8 mouse cellular contexts compared by ENCODE assay signal in genomic region chr6:119848034-119848695, GRCm38 (mm10). TPM values are rescaled to one million over a fixed set of nuclear protein-coding genes. Genes with fewer than 3 reads are reported as not detected.
DNase-seq lines count a peak whose midpoint lies in the region; ATAC-seq and TF ChIP-seq lines count a peak whose summit lies in the region.

Erc1 (minus strand) TSS chr6:119848167.

- peaks cover 19% of the 10 kb centered on the region for H3K4me1 ChIP-seq in embryonic facial prominence, embryonic 13.5 days
- peaks cover 10% of the 10 kb centered on the region for H3K4me1 ChIP-seq in kidney, adult 2 months (ENCODE audit: control insufficient read depth, insufficient read depth, low read length)
- H3K4me1 ChIP-seq in limb, embryonic 12.5 days (replicated peaks) = peaks cover 18% of the 10 kb centered on the region
- H3K4me1 ChIP-seq in midbrain, embryonic 15.5 days = peaks cover 28% of the 10 kb centered on the region
- H3K4me1 ChIP-seq in spleen, adult 2 months (ENCODE audit: control insufficient read depth, insufficient read depth, insufficient read length) = peaks cover 4% of the 10 kb centered on the region

- DNase-seq in 3134 (ENCODE audit: extremely low read depth, insufficient read length, low spot score) = peak; percentile 96
- DNase-seq in adrenal gland, postnatal 36 days = peak; percentile 98
- peak; percentile 97 to 98 for DNase-seq in heart, adult 18-20 months
- peak; percentile 98 for DNase-seq in kidney, adult 2 months
- DNase-seq in spleen, adult 2 months (ENCODE audit: low read depth in 1 of 2, low spot score in 2 of 2) = peak; percentile 35 to 85

- TF ChIP-seq POLR2A in kidney, adult 2 months (IDR thresholded peaks at IDR 0.05; ENCODE audit: low read depth, low read length) = no peak
- TF ChIP-seq POLR2A in spleen, adult 2 months (IDR thresholded peaks at IDR 0.05; ENCODE audit: low read depth, low read length) = peak; percentile 10; the same call in 1 of the 2 replicates

- under 1% methylated on average over 49 of the region's 73 CpGs for WGBS in embryonic facial prominence, embryonic 13.5 days
- WGBS in kidney, adult 2 months = under 1% methylated on average over 55 of the region's 73 CpGs
- WGBS in limb, embryonic 12.5 days = 0% methylated on average over 56 of the region's 73 CpGs
- WGBS in midbrain, embryonic 15.5 days = under 1% methylated on average over 59 of the region's 73 CpGs
- 0% methylated on average over 50 of the region's 73 CpGs for WGBS in spleen, adult 2 months

- ATAC-seq in embryonic facial prominence, embryonic 13.5 days (ENCODE audit: insufficient number of reproducible peaks, insufficient read depth, low FRiP score, low TSS enrichment, low read depth) = peak; percentile 94
- peak; percentile 90 for ATAC-seq in limb, embryonic 12.5 days (ENCODE audit: insufficient number of reproducible peaks, insufficient read depth, low FRiP score, low TSS enrichment, low read depth)
- ATAC-seq in midbrain, embryonic 15.5 days (replicated peaks) = peak; percentile 96

- H3K4me3 ChIP-seq in embryonic facial prominence, embryonic 13.5 days = peak within 1 kb of the TSS; percentile 82
- H3K4me3 ChIP-seq in kidney, adult 2 months (ENCODE audit: insufficient read depth, low read depth, low read length) = peak within 1 kb of the TSS; percentile 89
- H3K4me3 ChIP-seq in limb, embryonic 12.5 days (replicated peaks) = peak within 1 kb of the TSS; percentile 88
- H3K4me3 ChIP-seq in midbrain, embryonic 15.5 days = peak within 1 kb of the TSS; percentile 97
- peak within 1 kb of the TSS; percentile 99 for H3K4me3 ChIP-seq in spleen, adult 2 months (ENCODE audit: extremely low read depth, insufficient read depth, insufficient read length)

- no peaks in the 10 kb centered on the region for H3K36me3 ChIP-seq in embryonic facial prominence, embryonic 13.5 days
- no peaks in the 10 kb centered on the region for H3K36me3 ChIP-seq in kidney, adult 2 months (ENCODE audit: control insufficient read depth, insufficient read depth, low read length)
- no peaks in the 10 kb centered on the region for H3K36me3 ChIP-seq in limb, embryonic 12.5 days
- no peaks in the 10 kb centered on the region for H3K36me3 ChIP-seq in midbrain, embryonic 15.5 days (replicated peaks)
- no peaks in the 10 kb centered on the region for H3K36me3 ChIP-seq in spleen, adult 2 months (ENCODE audit: control insufficient read depth, insufficient read depth, low read length)

- H3K27ac ChIP-seq in embryonic facial prominence, embryonic 13.5 days = peak within 1 kb of the TSS; percentile 97
- peak within 1 kb of the TSS; percentile 94 for H3K27ac ChIP-seq in kidney, adult 2 months (ENCODE audit: insufficient read depth, low read depth, low read length)
- H3K27ac ChIP-seq in limb, embryonic 12.5 days = peak within 1 kb of the TSS; percentile 97
- peak within 1 kb of the TSS; percentile 99 for H3K27ac ChIP-seq in midbrain, embryonic 15.5 days
- H3K27ac ChIP-seq in spleen, adult 2 months (ENCODE audit: insufficient read depth, low read length) = peak within 1 kb of the TSS; percentile 77

- H3K9me3 ChIP-seq in embryonic facial prominence, embryonic 13.5 days = no peaks in the 10 kb centered on the region
- no peaks in the 10 kb centered on the region for H3K9me3 ChIP-seq in limb, embryonic 12.5 days
- no peaks in the 10 kb centered on the region for H3K9me3 ChIP-seq in midbrain, embryonic 15.5 days

- peak within 1 kb of the TSS; percentile 89 for H3K9ac ChIP-seq in embryonic facial prominence, embryonic 13.5 days
- H3K9ac ChIP-seq in limb, embryonic 12.5 days (replicated peaks) = peak within 1 kb of the TSS; percentile 80
- H3K9ac ChIP-seq in midbrain, embryonic 15.5 days = peak within 1 kb of the TSS; percentile 90

- no peak for TF ChIP-seq CTCF in kidney, adult 2 months (conservative IDR thresholded peaks at IDR 0.05; ENCODE audit: insufficient read depth, insufficient read length, low read depth, low read length)
- no peak for TF ChIP-seq CTCF in spleen, adult 2 months (IDR thresholded peaks at IDR 0.05; ENCODE audit: extremely low read depth, insufficient read depth, insufficient read length, insufficient replicate concordance)

- H3K4me2 ChIP-seq in embryonic facial prominence, embryonic 13.5 days = peak within 1 kb of the TSS; percentile 68
- H3K4me2 ChIP-seq in limb, embryonic 12.5 days = peak within 1 kb of the TSS; percentile 64
- H3K4me2 ChIP-seq in midbrain, embryonic 15.5 days = peak within 1 kb of the TSS; percentile 66

- H3K27me3 ChIP-seq in embryonic facial prominence, embryonic 13.5 days = no peaks in the 10 kb centered on the region
- H3K27me3 ChIP-seq in kidney, adult 2 months (replicated peaks; ENCODE audit: control insufficient read depth, insufficient read depth, low read length) = no peaks in the 10 kb centered on the region
- no peaks in the 10 kb centered on the region for H3K27me3 ChIP-seq in limb, embryonic 12.5 days
- no peaks in the 10 kb centered on the region for H3K27me3 ChIP-seq in midbrain, embryonic 15.5 days (replicated peaks)
- H3K27me3 ChIP-seq in spleen, adult 2 months (ENCODE audit: control insufficient read depth, insufficient read depth, low read length) = peaks cover 2% of the 10 kb centered on the region; the same call in 1 of the 2 replicates

RNA-seq across cellular contexts. Expression of gene Erc1, which starts in this region (rescaled TPM):
- 10 to 100 TPM; 18.6 to 19.2 TPM for total RNA-seq in adrenal gland, postnatal 36 days (2021)
- polyA plus RNA-seq in embryonic facial prominence, embryonic 13.5 days (2015; fragmentation: Nextera tagmentation; extraction: Ambion mirVana) = 27.6 and 27.8 TPM in 2 replicates
- total RNA-seq in heart, adult 18-20 months (2021) = 10 to 100 TPM; 36.0 to 38.4 TPM
- 8.0 and 8.1 TPM in 2 replicates for polyA plus RNA-seq in kidney, adult 2 months (2012; rRNA removed)
- polyA plus RNA-seq in limb, embryonic 12.5 days (2016; fragmentation: Nextera tagmentation; extraction: Ambion mirVana) = 31.2 and 34.6 TPM in 2 replicates
- 56.6 and 58.9 TPM in 2 replicates for polyA plus RNA-seq in midbrain, embryonic 15.5 days (2015; fragmentation: Nextera tagmentation; extraction: Ambion mirVana)
- 3.0 TPM in 2 replicates for polyA plus RNA-seq in spleen, adult 2 months (2012; rRNA removed)

Comparison
In these comparisons a context has a peak if more than half of its experiments do, and no peak if none do; other contexts are left out.
1. Peak in every context shown above with its lines: DNase-seq, ATAC-seq, H3K4me3 ChIP-seq and H3K27ac ChIP-seq.